Mouse (Mus musculus) embryonic facial prominence, embryonic 15.5 days (tissue): Measurements from ENCODE around the gene Fam57a. TPM values are rescaled to one million over a fixed set of nuclear protein-coding genes. Genes with fewer than 3 reads are reported as not detected.

Experiments used
- ATAC-seq: fragments of 200-750 bp; cut with Nextera tagmentation; 2 replicates; pipeline ENCODE4 v1.8.0; 2017; ENCODE audit warnings: low read depth, moderate TSS enrichment; ENCODE audit not compliant: insufficient number of reproducible peaks, low FRiP score, low TSS enrichment
- H3K27ac ChIP-seq: fragments of 300-500 bp; sonication (generic); replicated peaks from 2 replicates; pipeline ENCODE4 v1.5.1; 2015; ENCODE audit warnings: mild to moderate bottlenecking, inconsistent platforms
- H3K27me3 ChIP-seq: fragments of 300-500 bp; sonication (generic); 2 replicates; pipeline ENCODE4 v1.6.1; 2015; ENCODE audit warnings: inconsistent platforms
- H3K36me3 ChIP-seq: fragments of 300-500 bp; sonication (generic); 2 replicates; pipeline ENCODE4 v1.6.1; 2015; ENCODE audit warnings: mild to moderate bottlenecking, inconsistent platforms
- H3K4me1 ChIP-seq: fragments of 300-500 bp; sonication (generic); 2 replicates; pipeline ENCODE4 v1.6.1; 2015; ENCODE audit warnings: inconsistent platforms
- H3K4me2 ChIP-seq: fragments of 300-500 bp; sonication (generic); replicated peaks from 2 replicates; pipeline ENCODE4 v1.6.1; 2015; ENCODE audit warnings: mild to moderate bottlenecking, inconsistent platforms
- H3K4me3 ChIP-seq: fragments of 300-500 bp; sonication (generic); replicated peaks from 2 replicates; pipeline ENCODE4 v1.5.1; 2015; ENCODE audit warnings: mild to moderate bottlenecking, inconsistent platforms
- H3K9ac ChIP-seq: fragments of 300-500 bp; sonication (generic); 2 replicates; pipeline ENCODE4 v1.6.1; 2015; ENCODE audit warnings: inconsistent platforms
- H3K9me3 ChIP-seq: fragments of 300-500 bp; sonication (generic); replicated peaks from 2 replicates; pipeline ENCODE4 v1.6.1; 2016; ENCODE audit warnings: inconsistent platforms
- WGBS: fragments of 180-500 bp; shearing (Covaris S2); methylation state at CpG from one replicate; pipeline ENCODE4 v1.1.7; 2015; 5-methylcytosine and 5-hydroxymethylcytosine counted together
- polyA plus RNA-seq: library from polyadenylated mRNA; unstranded; fragments of >200 nt; fragmentation: Nextera tagmentation; extraction: Ambion mirVana; gene quantifications from 2 replicates; pipeline ENCODE4 v1.2.1, GENCODE M21; 2015

The Fam57a gene
- polyA plus RNA-seq = 57.4 and 74.0 TPM in 2 replicates

- peaks cover 12% of the 10 kb centered on the region; the same call in 1 of the 2 replicates for H3K36me3 ChIP-seq
- H3K27me3 ChIP-seq = no peaks in the 10 kb centered on the region
- WGBS = under 1% methylated on average over 37 of the region's 37 CpGs
- peak within 1 kb of the TSS; percentile 94 for H3K4me3 ChIP-seq
- no peaks in the 10 kb centered on the region for H3K9me3 ChIP-seq
- peak within 1 kb of the TSS; percentile 62 for H3K9ac ChIP-seq
- peak within 1 kb of the TSS; percentile 95 for H3K4me2 ChIP-seq
- H3K27ac ChIP-seq = peak within 1 kb of the TSS; percentile 71
- peak; percentile 84; the same call in 1 of the 2 replicates for ATAC-seq
- peaks cover 11% of the 10 kb centered on the region for H3K4me1 ChIP-seq
Observed at GRCm38 (mm10) chr11:76179495-76180145, at the start of gene Fam57a, which contains the start of gene Vps53. Gene Fam57a, plus strand, starts transcription at chr11:76179671. Gene Vps53, minus strand, starts transcription at chr11:76179647.

GRCm38 (mm10) chr11:76130859-76131258 lies 48.6 kb upstream of the Fam57a start:
- no peak overlapping the region for H3K27ac ChIP-seq
- no peak for ATAC-seq
- no peaks in the 10 kb centered on the region for H3K27me3 ChIP-seq
- 73% methylated on average over 5 of the region's 5 CpGs for WGBS
- H3K4me2 ChIP-seq = no peak overlapping the region
- peaks cover 3% of the 10 kb centered on the region for H3K4me1 ChIP-seq
- H3K9me3 ChIP-seq = no peaks in the 10 kb centered on the region
- no peak overlapping the region for H3K9ac ChIP-seq
- no peak overlapping the region for H3K4me3 ChIP-seq
- peaks cover 20% of the 10 kb centered on the region for H3K36me3 ChIP-seq

DNA sequence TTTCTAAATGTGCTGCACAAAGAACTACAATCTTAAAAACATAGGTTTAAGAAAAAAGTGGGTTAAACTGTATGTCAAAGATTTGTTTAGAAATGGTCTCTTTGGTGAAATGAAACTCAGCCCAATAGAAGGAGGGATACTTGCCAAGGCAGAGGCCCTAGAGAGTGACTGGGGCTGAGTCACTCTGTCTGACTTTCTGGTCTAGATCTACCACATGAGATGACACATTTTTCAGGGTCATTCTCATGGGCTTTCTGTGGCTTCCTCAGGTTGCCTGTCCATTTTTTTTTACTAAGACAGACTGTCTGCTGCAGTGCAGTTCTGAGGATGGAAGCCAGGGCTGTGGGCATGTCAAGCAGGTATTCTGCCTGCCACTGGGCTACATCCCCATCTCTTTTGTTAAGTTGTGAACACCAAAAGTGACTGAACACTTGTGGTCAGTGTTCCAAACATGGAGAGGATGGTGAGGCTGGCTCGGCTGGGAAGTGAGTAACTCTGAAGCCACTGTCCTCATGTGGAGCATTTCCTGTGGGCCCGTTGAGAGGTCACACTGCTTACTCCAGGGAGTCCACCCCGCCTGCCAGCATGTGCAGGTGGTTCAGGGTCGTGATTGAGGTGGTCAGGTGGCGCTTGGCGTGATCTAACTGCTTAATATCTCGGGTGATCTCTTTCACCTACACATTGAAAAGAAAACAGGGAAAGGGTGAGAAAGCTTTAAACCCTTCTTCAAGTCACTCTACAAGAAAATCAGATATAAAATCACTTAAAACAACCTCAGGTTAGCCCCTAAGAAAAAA lies 43.6 kb upstream of the Fam57a start:
- H3K4me2 ChIP-seq = no peak overlapping the region
- no peaks in the 10 kb centered on the region for H3K4me1 ChIP-seq
- ATAC-seq = no peak
- no peak overlapping the region for H3K9ac ChIP-seq
- no peaks in the 10 kb centered on the region for H3K27me3 ChIP-seq
- WGBS = 81% methylated on average over 7 of the region's 7 CpGs
- H3K9me3 ChIP-seq = no peaks in the 10 kb centered on the region
- H3K4me3 ChIP-seq = no peak overlapping the region
- peaks cover 39% of the 10 kb centered on the region for H3K36me3 ChIP-seq
- no peak overlapping the region for H3K27ac ChIP-seq

DNA sequence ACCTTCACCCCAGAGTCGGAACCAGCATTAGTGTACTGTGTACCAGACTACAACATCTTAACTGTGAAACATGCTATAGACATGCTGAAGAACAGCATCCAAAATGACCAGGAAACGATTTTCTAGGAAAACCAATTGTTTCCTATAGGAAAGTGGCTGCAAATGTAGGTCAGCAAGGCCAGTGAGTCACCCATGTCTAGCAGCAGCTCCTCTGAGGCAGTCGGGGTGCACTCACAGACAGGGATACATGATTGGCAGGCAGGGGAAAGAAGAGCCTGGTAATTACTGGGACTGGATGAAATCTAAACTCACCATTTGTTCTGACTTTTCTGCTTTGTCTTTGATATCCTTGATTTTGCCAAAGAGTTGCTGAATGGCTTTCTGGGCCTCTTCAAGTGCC lies 41.5 kb upstream of the Fam57a start:
- H3K4me1 ChIP-seq = no peaks in the 10 kb centered on the region
- H3K27ac ChIP-seq = no peak overlapping the region
- WGBS = 63% methylated on average over 3 of the region's 3 CpGs
- no peak overlapping the region for H3K9ac ChIP-seq
- H3K36me3 ChIP-seq = peaks cover 39% of the 10 kb centered on the region
- H3K4me3 ChIP-seq = no peak overlapping the region
- H3K27me3 ChIP-seq = no peaks in the 10 kb centered on the region
- ATAC-seq = no peak
- no peak overlapping the region for H3K4me2 ChIP-seq
- no peaks in the 10 kb centered on the region for H3K9me3 ChIP-seq

- peaks cover 24% of the 10 kb centered on the region for H3K4me1 ChIP-seq
- H3K27me3 ChIP-seq = no peaks in the 10 kb centered on the region
- no peak overlapping the region for H3K27ac ChIP-seq
- no peaks in the 10 kb centered on the region for H3K36me3 ChIP-seq
- no peak overlapping the region for H3K9ac ChIP-seq
- H3K9me3 ChIP-seq = no peaks in the 10 kb centered on the region
- ATAC-seq = no peak
- H3K4me2 ChIP-seq = no peak overlapping the region
- 91% methylated on average over 8 of the region's 8 CpGs for WGBS
- H3K4me3 ChIP-seq = no peak overlapping the region
Observed at GRCm38 (mm10) chr11:76144386-76144785, 35.1 kb upstream of the Fam57a start.

DNA sequence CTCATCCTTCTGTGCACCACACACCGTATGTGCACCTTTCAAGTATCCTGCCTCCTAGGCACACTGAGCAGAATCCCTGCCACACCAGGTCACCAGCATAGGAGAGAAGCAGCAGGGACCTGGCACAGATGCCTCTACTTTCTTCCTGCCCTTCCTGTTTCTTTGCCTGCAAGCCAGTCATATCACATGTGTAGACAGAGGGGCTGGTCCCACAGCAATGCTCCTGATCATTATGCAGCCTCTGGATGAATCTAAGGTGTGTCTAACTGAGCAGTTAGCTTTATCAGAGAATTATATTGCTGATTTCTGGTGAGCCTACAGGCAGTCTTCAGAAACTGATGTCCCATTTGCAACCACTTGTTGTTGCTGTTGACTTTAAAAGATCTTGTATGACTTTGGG lies 34.3 kb upstream of the Fam57a start:
- H3K27ac ChIP-seq = no peak overlapping the region
- H3K9ac ChIP-seq = no peak overlapping the region
- no peak overlapping the region for H3K4me3 ChIP-seq
- no peaks in the 10 kb centered on the region for H3K27me3 ChIP-seq
- no peak overlapping the region for H3K4me2 ChIP-seq
- peaks cover 26% of the 10 kb centered on the region for H3K4me1 ChIP-seq
- no peak for ATAC-seq
- WGBS = 100% methylated on average over 1 of the region's 1 CpGs
- no peaks in the 10 kb centered on the region for H3K9me3 ChIP-seq
- H3K36me3 ChIP-seq = no peaks in the 10 kb centered on the region

GRCm38 (mm10) chr11:76146187-76147010 lies 33.1 kb upstream of the Fam57a start:
- Histone ChIP-seq H3K9me3 (no peaks in the 10 kb centered on the region), H3K9ac (no peak overlapping the region), H3K4me1 (peaks cover 26% of the 10 kb centered on the region), H3K4me3 (no peak overlapping the region), H3K27me3 (no peaks in the 10 kb centered on the region), H3K4me2 (no peak overlapping the region), H3K36me3 (no peaks in the 10 kb centered on the region), H3K27ac (no peak overlapping the region)
- WGBS = 89% methylated on average over 8 of the region's 8 CpGs
- no peak for ATAC-seq

DNA sequence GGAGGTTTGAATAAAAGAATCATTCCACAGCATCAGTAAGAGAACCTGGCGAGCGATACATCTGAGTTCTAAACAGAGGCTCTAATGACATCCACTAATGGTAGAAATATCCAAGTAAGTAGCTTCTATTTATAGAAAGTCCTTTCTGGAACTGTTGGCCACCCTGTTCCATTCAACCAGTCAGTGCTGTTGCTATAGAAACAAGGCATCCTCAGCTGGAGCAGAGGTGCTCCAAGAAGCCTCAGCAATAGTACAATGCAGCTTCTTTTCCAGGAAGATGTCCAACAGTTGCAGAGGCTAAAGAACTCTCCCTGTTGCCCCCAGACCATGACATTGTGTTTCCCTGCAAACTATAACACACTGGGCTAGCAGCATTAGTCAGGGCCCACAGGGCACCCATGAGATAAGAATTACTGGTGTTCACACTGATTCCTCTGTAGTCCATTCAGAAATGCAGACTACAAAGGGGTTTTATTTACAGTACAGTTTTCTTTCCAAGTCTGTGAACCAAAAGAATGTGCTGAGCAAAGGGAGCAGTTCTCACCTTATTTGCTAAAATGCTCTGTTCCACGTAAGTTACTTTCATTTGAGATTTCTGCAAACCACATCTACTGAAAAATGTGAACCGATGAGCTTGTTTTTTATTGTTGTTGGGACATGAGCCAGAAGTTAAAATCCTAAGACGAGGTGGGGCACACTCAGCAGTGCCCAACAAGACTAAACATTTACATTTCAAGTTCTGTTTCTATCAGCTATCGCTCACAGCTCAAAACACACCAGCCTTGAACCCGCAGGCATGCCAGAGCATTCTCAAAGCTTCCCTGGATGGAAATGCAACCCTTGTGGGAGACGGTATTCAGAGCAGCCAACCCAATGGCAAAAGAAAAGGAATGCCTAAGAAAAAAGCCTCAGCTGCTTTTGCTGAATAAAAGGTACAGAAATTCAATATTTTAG lies 31.1 kb upstream of the Fam57a start:
- no peaks in the 10 kb centered on the region for H3K27me3 ChIP-seq
- H3K4me3 ChIP-seq = no peak overlapping the region
- H3K4me2 ChIP-seq = no peak overlapping the region
- H3K9me3 ChIP-seq = no peaks in the 10 kb centered on the region
- peaks cover 26% of the 10 kb centered on the region for H3K4me1 ChIP-seq
- H3K27ac ChIP-seq = peak overlapping the region; percentile 83
- 44% methylated on average over 8 of the region's 8 CpGs for WGBS
- H3K9ac ChIP-seq = no peak overlapping the region
- H3K36me3 ChIP-seq = no peaks in the 10 kb centered on the region
- ATAC-seq = no peak; the same call in 1 of the 2 replicates

DNA sequence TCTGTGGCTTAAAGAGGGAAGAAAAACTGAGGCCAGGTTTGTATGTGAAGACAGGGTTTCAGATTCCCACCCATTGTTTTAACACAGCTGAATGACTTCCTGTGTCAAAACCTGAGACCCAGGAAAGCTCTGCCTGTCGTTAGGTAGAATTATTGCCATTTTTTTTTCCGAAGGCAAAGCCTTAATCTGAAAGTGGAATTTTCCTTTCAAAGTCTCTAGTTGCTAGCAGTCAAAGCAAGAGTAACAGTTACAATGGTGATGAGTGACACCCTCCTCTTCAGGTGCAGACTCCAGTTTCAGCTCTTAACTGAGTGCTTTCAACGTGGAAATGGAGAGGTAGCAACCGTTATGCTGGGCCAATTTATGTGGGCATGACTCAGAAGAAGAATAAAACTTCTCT lies 28.5 kb upstream of the Fam57a start:
- Histone ChIP-seq H3K4me3 (no peak overlapping the region), H3K9ac (no peak overlapping the region), H3K27ac (peak overlapping the region; percentile 36), H3K4me2 (no peak overlapping the region), H3K27me3 (no peaks in the 10 kb centered on the region), H3K4me1 (peaks cover 26% of the 10 kb centered on the region), H3K36me3 (peaks cover 6% of the 10 kb centered on the region; the same call in 1 of the 2 replicates), H3K9me3 (no peaks in the 10 kb centered on the region)
- no peak for ATAC-seq
- WGBS = 39% methylated on average over 4 of the region's 4 CpGs

DNA sequence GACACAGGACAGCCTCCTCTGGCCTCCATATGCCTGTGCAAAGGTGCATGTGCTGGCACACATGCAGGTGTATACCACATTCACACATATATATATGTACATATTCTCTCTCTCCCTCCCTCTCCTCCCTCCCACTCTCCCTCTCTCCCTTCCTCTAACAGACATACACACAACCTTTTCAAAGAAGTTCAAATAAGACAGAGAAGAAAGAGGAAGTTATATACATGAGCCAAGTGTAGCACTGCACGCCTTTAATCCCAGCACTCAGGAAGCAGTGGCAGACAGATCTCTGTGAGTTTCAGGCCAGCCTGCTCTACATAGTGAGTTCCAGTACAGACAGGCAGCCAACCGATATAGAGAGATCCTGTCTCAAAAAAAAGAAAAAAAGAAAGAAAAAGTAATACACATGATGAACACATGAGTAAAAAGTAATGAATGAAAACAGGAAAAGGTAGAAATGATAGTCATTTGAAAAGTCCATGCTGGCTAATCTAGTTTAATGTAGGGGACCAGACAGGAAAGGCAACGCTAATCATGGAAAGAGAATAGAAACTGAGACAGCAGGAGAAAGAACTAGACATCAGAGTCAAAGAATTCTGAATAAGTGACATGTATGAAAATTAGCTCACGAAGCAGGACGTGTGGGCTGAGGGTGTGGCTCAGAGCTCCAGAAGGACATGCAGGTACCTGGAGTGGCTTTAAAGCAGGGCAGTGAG lies 26.1 kb upstream of the Fam57a start:
- H3K4me2 ChIP-seq = no peak overlapping the region
- no peaks in the 10 kb centered on the region for H3K9me3 ChIP-seq
- peaks cover 12% of the 10 kb centered on the region for H3K4me1 ChIP-seq
- WGBS = 82% methylated on average over 5 of the region's 5 CpGs
- no peak overlapping the region for H3K9ac ChIP-seq
- no peak for ATAC-seq
- H3K27ac ChIP-seq = no peak overlapping the region
- H3K4me3 ChIP-seq = no peak overlapping the region
- peaks cover 6% of the 10 kb centered on the region; the same call in 1 of the 2 replicates for H3K36me3 ChIP-seq
- no peaks in the 10 kb centered on the region for H3K27me3 ChIP-seq
